Mouse (Mus musculus) ES-Bruce4 (cell line): ENCODE measurements around the gene Zfp599.
A peak's percentile ranks its signal among the peaks of the same experiment; 100 is the strongest.

Experiments used
- CTCF ChIP-seq: IDR thresholded peaks from one replicate; pipeline ENCODE4 v1.8.1; 2011; ENCODE audit warnings: low read depth, low read length
- POLR2A ChIP-seq: IDR thresholded peaks from one replicate; pipeline ENCODE4 v1.8.1; 2011; ENCODE audit warnings: low read length; ENCODE audit not compliant: insufficient read depth

- TF ChIP-seq CTCF, result no peak
- peak; percentile 91 for TF ChIP-seq POLR2A
Measured at GRCm38 (mm10) chr9:22259184-22260091, at the start of gene Zfp599.
